Mouse (Mus musculus): ENCODE measurements around the gene Hipk2.

The Hipk2 gene

DNA sequence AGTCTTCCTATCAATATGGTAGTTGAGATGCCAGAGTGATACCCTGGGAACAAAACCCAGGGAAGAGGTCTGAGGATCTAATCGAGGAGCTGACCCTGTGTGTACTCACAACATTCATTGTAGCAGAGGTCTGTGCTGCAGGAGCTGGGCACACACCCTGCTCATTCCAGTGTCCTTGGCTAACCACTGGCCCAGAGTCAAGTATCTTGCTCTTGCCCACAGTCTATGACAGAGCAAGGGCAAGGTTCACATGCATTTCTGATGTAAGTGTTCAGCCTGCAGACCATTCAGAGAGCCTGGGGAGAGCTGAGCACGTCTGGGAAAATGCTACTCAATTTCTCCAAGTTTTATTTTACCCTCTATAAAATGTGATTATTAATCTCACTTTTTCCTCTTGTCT is 122.2 kb downstream of the Hipk2 start:
- TF ChIP-seq CTCF (conservative IDR thresholded peaks at IDR 0.05; ENCODE audit: low read length) = no peak
- TF ChIP-seq NANOG (IDR thresholded peaks at IDR 0.05; ENCODE audit: borderline replicate concordance, low read length) = no peak
- no peak for TF ChIP-seq POU5F1 (IDR thresholded peaks at IDR 0.05; ENCODE audit: borderline replicate concordance, low read length)
- Histone ChIP-seq H3K27me3 (ENCODE audit: insufficient read depth, low read length) (no peaks in the 10 kb centered on the region), H3K4me1 (replicated peaks; ENCODE audit: low read depth, low read length) (no peaks in the 10 kb centered on the region), H3K36me3 (ENCODE audit: insufficient read depth, low read length) (no peaks in the 10 kb centered on the region), H3K9me3 (ENCODE audit: low read length) (no peaks in the 10 kb centered on the region), H3K4me3 (replicated peaks; ENCODE audit: low read length) (no peak overlapping the region)

DNA sequence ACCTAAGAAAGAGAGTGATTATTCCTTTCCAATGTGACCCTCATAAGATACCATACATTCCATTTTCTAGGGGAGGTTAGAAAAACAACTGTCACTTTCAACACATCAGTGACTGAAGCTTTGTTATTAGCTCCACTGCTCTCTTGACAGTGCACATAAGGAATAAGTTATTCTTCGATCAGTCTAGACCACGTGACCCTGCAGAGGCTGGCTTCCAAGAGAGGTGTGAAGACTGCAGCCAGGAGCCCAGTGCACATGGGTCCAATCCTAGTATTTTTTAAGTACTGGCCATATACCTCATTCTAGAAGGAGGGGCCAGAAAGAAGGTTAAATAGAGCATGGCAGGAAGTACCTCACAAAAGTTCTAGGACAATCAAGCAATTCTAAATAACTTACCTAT is 122.9 kb downstream of the Hipk2 start:
- Histone ChIP-seq H3K36me3 (ENCODE audit: insufficient read depth, low read length) (no peaks in the 10 kb centered on the region), H3K4me3 (replicated peaks; ENCODE audit: low read length) (no peak overlapping the region), H3K9me3 (ENCODE audit: low read length) (no peaks in the 10 kb centered on the region), H3K4me1 (replicated peaks; ENCODE audit: low read depth, low read length) (no peaks in the 10 kb centered on the region), H3K27me3 (ENCODE audit: insufficient read depth, low read length) (no peaks in the 10 kb centered on the region)
- TF ChIP-seq POU5F1 (IDR thresholded peaks at IDR 0.05; ENCODE audit: borderline replicate concordance, low read length) (no peak), NANOG (IDR thresholded peaks at IDR 0.05; ENCODE audit: borderline replicate concordance, low read length) (no peak), CTCF (conservative IDR thresholded peaks at IDR 0.05; ENCODE audit: low read length) (no peak)

DNA sequence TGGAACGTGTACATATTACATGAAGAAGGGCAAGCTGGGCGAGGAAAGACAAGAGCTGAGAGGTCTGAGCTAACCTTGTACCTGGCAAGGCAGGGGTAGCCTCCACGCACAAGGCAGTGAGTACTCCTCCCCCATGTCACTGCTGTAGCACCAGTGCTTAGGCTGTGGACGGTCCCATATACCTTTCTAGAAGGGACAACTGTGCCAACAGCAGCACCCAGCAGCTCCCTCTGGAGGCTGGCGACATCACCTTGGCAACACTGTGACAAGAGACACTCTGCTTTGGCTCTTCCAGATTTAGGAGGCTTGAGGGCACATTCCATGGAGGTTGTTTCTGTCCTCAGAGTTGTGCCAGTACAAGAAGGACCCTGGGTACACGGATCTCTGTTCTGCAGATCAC is 123.5 kb downstream of the Hipk2 start:
- Histone ChIP-seq H3K27me3 (ENCODE audit: insufficient read depth, low read length) (no peaks in the 10 kb centered on the region), H3K4me3 (replicated peaks; ENCODE audit: low read length) (no peak overlapping the region), H3K9me3 (ENCODE audit: low read length) (no peaks in the 10 kb centered on the region), H3K4me1 (replicated peaks; ENCODE audit: low read depth, low read length) (no peaks in the 10 kb centered on the region), H3K36me3 (ENCODE audit: insufficient read depth, low read length) (no peaks in the 10 kb centered on the region)
- no peak for TF ChIP-seq POU5F1 (IDR thresholded peaks at IDR 0.05; ENCODE audit: borderline replicate concordance, low read length)
- no peak for TF ChIP-seq NANOG (IDR thresholded peaks at IDR 0.05; ENCODE audit: borderline replicate concordance, low read length)
- TF ChIP-seq CTCF (conservative IDR thresholded peaks at IDR 0.05; ENCODE audit: low read length) = no peak

DNA sequence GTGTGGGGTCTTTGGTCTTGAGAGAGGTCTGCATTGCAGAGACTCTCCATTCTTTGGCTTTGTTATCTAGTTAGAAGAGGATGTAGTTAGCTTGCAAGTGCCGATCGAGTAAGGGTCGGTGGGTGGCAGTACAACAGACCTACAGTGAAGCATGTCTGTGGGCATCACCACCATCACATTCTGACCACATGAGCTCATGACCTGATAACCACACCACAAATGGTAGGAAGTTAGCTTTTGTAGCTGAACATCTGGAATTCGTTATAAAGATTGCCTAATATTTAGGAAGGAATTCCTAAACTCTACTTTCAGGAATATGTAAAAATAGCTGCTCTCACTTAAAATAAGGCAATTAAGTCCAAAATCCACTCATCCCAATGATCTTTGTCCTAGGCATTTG is 127.9 kb downstream of the Hipk2 start:
- TF ChIP-seq CTCF (conservative IDR thresholded peaks at IDR 0.05; ENCODE audit: low read length) (no peak), NANOG (IDR thresholded peaks at IDR 0.05; ENCODE audit: borderline replicate concordance, low read length) (no peak), POU5F1 (IDR thresholded peaks at IDR 0.05; ENCODE audit: borderline replicate concordance, low read length) (no peak)
- Histone ChIP-seq H3K9me3 (ENCODE audit: low read length) (no peaks in the 10 kb centered on the region), H3K27me3 (ENCODE audit: insufficient read depth, low read length) (no peaks in the 10 kb centered on the region), H3K4me1 (replicated peaks; ENCODE audit: low read depth, low read length) (no peaks in the 10 kb centered on the region), H3K36me3 (ENCODE audit: insufficient read depth, low read length) (peaks cover 17% of the 10 kb centered on the region), H3K4me3 (replicated peaks; ENCODE audit: low read length) (no peak overlapping the region)

DNA sequence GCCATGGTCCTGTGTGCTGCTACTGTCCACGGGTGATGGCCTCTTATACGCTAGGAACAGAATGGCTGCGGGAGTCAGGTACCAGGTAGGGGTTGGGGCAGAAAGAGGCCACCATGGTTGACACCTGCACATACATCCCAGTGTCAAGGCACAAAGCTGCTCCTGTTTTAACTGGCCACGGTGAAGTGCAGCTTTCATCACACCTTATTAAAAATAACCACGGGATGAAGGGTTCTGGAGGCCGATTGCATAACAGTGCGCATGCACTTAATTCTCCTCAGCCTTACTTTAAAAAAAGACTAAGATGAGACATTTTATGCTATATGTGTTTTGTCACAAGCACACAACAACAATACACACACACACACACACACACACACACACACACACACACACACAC is 132.6 kb downstream of the Hipk2 start:
- no peak for TF ChIP-seq POU5F1 (IDR thresholded peaks at IDR 0.05; ENCODE audit: borderline replicate concordance, low read length)
- Histone ChIP-seq H3K27me3 (ENCODE audit: insufficient read depth, low read length) (no peaks in the 10 kb centered on the region), H3K4me3 (replicated peaks; ENCODE audit: low read length) (no peak overlapping the region), H3K9me3 (ENCODE audit: low read length) (no peaks in the 10 kb centered on the region), H3K36me3 (ENCODE audit: insufficient read depth, low read length) (peaks cover 28% of the 10 kb centered on the region), H3K4me1 (replicated peaks; ENCODE audit: low read depth, low read length) (no peaks in the 10 kb centered on the region)

DNA sequence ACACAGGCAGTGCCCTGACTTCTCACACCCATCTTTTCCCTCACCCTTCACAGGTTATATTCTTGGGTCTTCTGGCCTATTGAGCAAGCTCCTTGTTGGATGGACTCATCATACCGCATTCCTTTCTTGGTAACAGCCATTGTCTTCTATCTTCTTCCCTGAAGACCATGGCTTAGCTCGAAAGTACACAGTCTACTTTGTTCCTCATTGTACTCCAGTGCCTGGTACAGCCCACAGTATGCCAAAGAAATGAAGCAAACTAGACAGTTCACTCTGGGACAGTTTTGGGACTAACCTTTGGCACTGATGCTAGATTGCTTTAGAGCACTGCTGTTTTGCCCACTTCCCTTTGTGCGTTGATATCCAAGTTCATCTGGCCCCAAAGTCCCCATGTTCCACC is 133.5 kb downstream of the Hipk2 start:
- H3K4me3 ChIP-seq (replicated peaks; ENCODE audit: low read length) = no peak overlapping the region
- peaks cover 28% of the 10 kb centered on the region for H3K36me3 ChIP-seq (ENCODE audit: insufficient read depth, low read length)
- TF ChIP-seq NANOG (IDR thresholded peaks at IDR 0.05; ENCODE audit: borderline replicate concordance, low read length) (no peak), CTCF (conservative IDR thresholded peaks at IDR 0.05; ENCODE audit: low read length) (no peak), POU5F1 (IDR thresholded peaks at IDR 0.05; ENCODE audit: borderline replicate concordance, low read length) (no peak)
- H3K27me3 ChIP-seq (ENCODE audit: insufficient read depth, low read length) = no peaks in the 10 kb centered on the region
- no peaks in the 10 kb centered on the region for H3K9me3 ChIP-seq (ENCODE audit: low read length)
- H3K4me1 ChIP-seq (replicated peaks; ENCODE audit: low read depth, low read length) = no peaks in the 10 kb centered on the region

DNA sequence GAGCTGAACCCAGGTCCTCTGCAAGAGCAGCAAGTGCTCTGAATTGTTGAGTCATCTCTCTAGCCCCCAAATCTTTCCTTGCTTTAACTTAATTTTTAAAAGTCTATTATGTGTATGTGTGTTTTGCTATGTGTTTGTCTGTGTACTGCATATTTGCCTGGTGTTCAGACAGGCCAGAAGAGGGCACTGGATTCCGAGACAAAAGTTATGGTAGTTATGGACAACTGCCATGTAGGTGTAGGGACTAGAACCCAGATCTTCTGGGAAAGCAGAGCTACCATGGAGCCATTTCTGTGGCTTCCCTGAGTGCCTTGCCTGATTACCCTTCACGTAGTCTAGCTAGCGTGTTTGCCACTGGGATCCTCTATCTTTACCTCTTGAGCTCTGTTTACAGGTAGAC is 134.9 kb downstream of the Hipk2 start:
- Histone ChIP-seq H3K4me1 (replicated peaks; ENCODE audit: low read depth, low read length) (no peaks in the 10 kb centered on the region), H3K36me3 (ENCODE audit: insufficient read depth, low read length) (peaks cover 37% of the 10 kb centered on the region), H3K4me3 (replicated peaks; ENCODE audit: low read length) (no peak overlapping the region), H3K9me3 (ENCODE audit: low read length) (no peaks in the 10 kb centered on the region), H3K27me3 (ENCODE audit: insufficient read depth, low read length) (no peaks in the 10 kb centered on the region)
- TF ChIP-seq CTCF (conservative IDR thresholded peaks at IDR 0.05; ENCODE audit: low read length) (no peak), POU5F1 (IDR thresholded peaks at IDR 0.05; ENCODE audit: borderline replicate concordance, low read length) (no peak)

DNA sequence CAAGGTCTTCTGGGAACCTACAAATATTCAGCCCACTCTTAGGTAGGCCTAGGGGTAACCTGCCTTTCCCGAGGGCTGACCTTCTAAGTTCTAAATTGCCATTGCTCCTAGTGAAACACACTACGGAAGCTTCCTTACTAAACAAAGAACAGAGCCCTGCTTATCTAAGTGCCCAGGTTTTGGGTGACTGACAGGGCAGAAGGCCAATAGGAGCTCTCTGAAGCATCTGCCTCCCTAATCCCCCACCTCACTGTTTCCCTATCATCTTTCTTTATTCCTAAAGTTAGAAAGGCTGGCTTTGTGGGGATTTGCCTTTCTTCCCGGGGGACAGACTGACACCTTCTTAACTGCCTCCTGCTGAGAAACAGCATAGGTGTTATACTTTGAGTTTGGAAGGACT is 136.7 kb downstream of the Hipk2 start:
- Histone ChIP-seq H3K9me3 (ENCODE audit: low read length) (no peaks in the 10 kb centered on the region), H3K4me3 (replicated peaks; ENCODE audit: low read length) (no peak overlapping the region), H3K36me3 (ENCODE audit: insufficient read depth, low read length) (peaks cover 22% of the 10 kb centered on the region), H3K27me3 (ENCODE audit: insufficient read depth, low read length) (no peaks in the 10 kb centered on the region), H3K4me1 (replicated peaks; ENCODE audit: low read depth, low read length) (no peaks in the 10 kb centered on the region)
- TF ChIP-seq CTCF (conservative IDR thresholded peaks at IDR 0.05; ENCODE audit: low read length) (no peak), NANOG (IDR thresholded peaks at IDR 0.05; ENCODE audit: borderline replicate concordance, low read length) (no peak), POU5F1 (IDR thresholded peaks at IDR 0.05; ENCODE audit: borderline replicate concordance, low read length) (no peak)

DNA sequence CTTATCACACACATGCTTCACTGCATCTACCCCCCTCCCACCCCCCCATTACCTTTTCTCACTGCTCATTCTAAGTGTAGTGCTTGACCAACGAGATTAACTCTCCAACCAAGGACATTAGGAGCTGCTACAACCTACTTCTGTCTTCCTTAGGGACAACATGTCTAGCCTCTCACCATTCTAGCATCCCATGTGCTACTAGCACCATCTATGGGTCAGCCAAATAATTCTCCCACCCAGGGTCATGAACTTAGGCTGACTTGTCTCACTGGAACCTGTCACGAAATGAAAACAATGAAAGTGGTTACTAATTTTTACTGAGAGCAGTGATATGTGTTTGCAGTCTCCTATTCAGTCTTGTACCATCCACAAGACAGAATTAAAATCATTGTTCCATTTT is 138.2 kb downstream of the Hipk2 start:
- no peaks in the 10 kb centered on the region for H3K9me3 ChIP-seq (ENCODE audit: low read length)
- H3K36me3 ChIP-seq (ENCODE audit: insufficient read depth, low read length) = peaks cover 17% of the 10 kb centered on the region
- no peaks in the 10 kb centered on the region for H3K4me1 ChIP-seq (replicated peaks; ENCODE audit: low read depth, low read length)
- no peak for TF ChIP-seq CTCF (conservative IDR thresholded peaks at IDR 0.05; ENCODE audit: low read length)
- TF ChIP-seq POU5F1 (IDR thresholded peaks at IDR 0.05; ENCODE audit: borderline replicate concordance, low read length) = no peak
- no peaks in the 10 kb centered on the region for H3K27me3 ChIP-seq (ENCODE audit: insufficient read depth, low read length)
- H3K4me3 ChIP-seq (replicated peaks; ENCODE audit: low read length) = no peak overlapping the region
